Mouse (Mus musculus): ENCODE data around the gene Ehmt2.

DNA sequence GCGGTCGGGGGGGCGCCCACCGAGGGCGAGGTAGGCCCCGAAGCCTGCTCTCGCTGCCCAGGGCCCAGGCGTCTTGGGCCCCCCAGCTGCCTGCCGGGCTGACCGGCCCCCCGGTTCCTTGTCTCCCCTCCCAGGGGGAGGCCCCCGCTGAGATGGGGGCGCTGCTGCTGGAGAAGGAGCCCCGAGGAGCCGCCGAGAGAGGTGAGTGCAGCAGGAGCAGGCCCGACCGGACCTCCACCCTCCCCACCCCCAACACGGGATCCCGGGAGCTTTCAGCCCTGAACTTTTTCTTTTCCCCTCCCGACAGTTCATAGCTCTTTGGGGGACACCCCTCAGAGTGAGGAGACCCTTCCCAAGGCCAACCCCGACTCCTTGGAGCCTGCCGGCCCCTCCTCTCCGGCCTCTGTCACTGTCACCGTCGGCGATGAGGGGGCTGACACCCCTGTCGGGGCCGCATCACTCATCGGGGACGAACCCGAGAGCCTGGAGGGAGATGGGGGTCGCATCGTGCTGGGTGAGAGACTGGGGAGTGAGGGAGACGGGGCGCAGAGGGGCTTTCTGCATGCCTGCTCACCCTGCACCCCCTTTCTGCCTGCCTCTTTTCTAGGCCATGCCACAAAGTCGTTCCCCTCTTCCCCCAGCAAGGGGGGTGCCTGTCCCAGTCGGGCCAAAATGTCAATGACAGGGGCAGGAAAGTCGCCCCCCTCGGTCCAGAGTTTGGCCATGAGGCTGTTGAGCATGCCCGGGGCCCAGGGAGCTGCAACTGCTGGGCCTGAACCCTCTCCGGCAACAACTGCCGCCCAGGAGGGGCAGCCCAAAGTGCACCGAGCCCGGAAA lies 1.0 kb downstream of the Ehmt2 start:
- no peak; the same call in 1 of the 2 replicates for TF ChIP-seq CTCF (IDR thresholded peaks at IDR 0.05; ENCODE audit: low read depth)
- TF ChIP-seq EP300 (IDR thresholded peaks at IDR 0.05; ENCODE audit: low read depth): no peak

Measured in liver, embryonic 14.5 days (tissue).